Mouse (Mus musculus) testis, postnatal 14 days (tissue): ENCODE data around the gene 4930402K13Rik.
A peak's percentile ranks its signal among the peaks of the same experiment; 100 is the strongest.
"Not testable (repeated sequence)": the region's sequence is repeated elsewhere in the genome, so short reads cannot be mapped to it uniquely, and the experiment has no call there.

Experiments
- DNase-seq: peaks from one replicate; pipeline ENCODE4 v3.0.0; 2021; ENCODE audit warnings: low spot score

Gene 4930402K13Rik

DNA sequence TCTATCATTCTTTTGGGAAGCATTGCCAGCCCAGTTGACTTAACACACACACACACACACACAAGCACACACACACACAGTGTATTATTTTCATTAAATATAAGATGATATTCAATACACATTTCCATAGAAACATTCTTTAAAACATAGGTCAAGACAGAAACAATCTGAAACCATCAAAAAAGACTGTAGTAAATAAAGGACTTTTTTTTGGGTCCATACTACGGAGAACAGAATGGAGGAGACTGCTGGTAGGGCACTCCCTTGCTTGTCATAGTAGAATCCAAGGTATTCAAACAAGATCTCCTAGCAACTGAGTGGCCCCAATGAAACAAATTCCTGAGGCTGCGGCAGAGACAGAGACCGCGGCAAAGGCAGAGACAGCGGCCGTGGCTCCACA, at the start of gene 4930402K13Rik:
Gene 4930402K13Rik, plus strand, starts transcription at position 301 of the 400 bp plus-strand sequence.
- DNase-seq = no peak

GRCm38 (mm10) chrX:9060952-9061351, 43.4 kb upstream of the 4930402K13Rik start:
- DNase-seq = peak; percentile 54

GRCm38 (mm10) chrX:9062101-9062500, 42.3 kb upstream of the 4930402K13Rik start:
- no peak for DNase-seq

GRCm38 (mm10) chrX:9062715-9063114, 41.6 kb upstream of the 4930402K13Rik start, which contains the start of gene Fthl17f:
Fthl17f (plus strand) TSS chrX:9063015.
- DNase-seq = peak; percentile 49

- peak; percentile 51 for DNase-seq
Measured at GRCm38 (mm10) chrX:9077699-9078098, 26.7 kb upstream of the 4930402K13Rik start.

DNA sequence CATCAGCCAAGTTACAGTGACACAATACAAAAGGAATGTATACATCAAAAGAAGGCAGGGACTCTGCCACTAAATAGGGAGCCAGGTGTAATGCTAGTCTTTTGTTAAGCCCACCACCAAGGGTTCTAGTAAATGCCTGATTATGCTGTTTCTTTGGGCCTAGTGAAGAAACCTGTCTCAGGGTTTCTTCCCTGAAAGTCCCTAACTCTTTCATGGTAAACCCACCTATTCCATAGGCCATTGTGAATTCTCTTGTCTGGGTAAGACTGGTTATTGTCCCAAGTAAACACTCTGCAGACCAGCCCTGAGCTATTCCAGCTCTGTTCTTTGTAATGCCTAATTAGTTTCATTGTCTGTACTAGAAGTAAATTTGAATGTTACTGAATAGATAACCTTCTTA, 9.3 kb upstream of the 4930402K13Rik start:
- DNase-seq = not testable (repeated sequence)

DNA sequence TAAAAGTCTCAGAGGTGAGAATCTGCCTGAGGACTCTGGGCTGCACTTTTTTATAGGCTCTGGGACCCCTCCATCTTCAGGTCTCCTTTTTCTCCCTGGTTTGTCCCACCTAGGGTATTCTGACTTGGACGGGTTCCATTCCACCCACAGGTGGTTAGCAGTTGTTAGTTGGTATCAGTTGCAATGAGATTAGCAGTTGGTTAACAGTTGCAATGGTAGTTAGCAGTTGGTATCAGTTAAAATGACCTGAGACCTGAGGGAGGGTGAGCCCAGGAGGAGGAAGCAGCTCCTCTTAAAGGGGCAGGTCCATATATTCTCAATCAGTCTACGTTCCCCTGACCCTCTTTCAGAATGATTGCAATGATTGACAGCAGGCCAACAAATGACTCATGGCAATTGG, 6.0 kb downstream of the 4930402K13Rik start:
- DNase-seq = no peak

DNA sequence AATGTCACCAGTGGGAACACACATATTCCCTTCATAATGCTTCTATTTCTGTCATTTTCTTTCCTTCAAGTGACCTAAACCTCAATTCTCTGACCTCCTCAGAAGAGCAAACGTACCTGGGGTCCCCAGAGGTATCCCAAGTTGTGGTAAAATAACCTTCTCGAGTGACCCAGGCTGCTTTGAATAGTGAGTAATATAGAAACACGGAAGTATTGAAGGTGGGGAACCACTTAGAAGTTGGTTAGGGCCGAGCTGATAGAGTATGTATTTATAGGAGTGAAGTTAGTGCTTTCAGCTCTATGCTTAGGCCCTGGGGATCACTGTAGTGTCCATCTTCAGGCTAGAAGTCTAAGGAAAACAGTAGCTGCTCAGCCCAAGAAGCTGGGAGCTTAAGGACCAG, 20.6 kb downstream of the 4930402K13Rik start:
- no peak for DNase-seq

GRCm38 (mm10) chrX:9128317-9128831, 24.0 kb downstream of the 4930402K13Rik start:
- DNase-seq = peak; percentile 4

DNA sequence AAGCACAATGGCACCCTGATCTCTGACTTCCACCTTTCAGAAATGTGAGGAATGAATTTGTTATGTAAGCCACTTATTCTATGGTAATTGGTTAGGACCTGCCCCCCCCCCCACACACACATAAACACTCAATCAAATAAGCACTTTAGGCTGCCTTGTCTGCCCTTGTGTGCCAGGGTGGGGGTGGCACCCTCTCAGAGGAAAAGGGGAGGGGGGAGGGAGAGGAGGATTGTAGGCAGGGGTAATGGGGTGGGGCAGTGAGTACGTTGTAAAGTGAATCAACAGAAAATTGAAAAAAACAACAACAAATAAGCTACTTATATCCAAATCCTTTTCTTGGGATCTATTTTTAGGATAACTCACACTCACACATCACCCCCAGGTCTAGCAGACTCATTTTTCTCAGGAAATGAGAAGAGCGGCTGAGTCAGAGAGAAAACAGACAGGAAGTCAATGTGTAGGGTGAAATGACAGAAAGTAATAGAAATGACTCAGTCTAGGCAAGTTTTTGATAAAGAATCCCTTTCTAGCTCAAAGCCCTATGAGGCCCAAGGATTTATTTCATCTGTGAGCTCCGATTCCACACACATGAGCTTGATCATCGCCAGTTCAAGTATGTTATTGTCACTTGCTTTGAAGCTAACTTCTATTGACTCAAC, 35.1 kb downstream of the 4930402K13Rik start:
- no peak for DNase-seq

DNA sequence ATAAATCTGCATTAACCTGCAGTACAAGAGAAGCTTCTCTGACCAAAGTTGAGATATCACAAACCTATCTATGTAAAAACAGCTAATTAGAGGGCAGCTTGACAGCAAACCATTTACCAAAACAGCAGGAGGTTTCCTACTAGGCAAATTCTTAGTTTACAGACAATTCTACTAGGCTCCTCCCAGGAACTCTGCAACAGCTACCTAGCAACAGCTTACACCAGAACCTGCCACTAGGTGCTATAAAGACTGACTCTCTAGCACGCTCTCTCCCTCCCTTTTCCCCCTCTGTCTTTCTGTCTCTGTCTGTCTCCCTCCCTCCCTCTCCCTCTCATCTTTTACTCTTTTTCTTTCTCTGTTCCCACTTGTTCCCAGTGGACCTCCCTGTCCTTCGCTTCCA, 38.3 kb downstream of the 4930402K13Rik start:
- no peak for DNase-seq
